Mouse (Mus musculus) ovary, postnatal 14 days (tissue): Measurements from ENCODE around the gene Cntn2.
A peak's percentile ranks its signal among the peaks of the same experiment; 100 is the strongest.
"Not testable (repeated sequence)": the region's sequence is repeated elsewhere in the genome, so short reads cannot be mapped to it uniquely, and the experiment has no call there.

Experiments used
- DNase-seq: peaks from one replicate; pipeline ENCODE4 v3.0.0; 2022; ENCODE audit warnings: low spot score

Cntn2 gene

DNA sequence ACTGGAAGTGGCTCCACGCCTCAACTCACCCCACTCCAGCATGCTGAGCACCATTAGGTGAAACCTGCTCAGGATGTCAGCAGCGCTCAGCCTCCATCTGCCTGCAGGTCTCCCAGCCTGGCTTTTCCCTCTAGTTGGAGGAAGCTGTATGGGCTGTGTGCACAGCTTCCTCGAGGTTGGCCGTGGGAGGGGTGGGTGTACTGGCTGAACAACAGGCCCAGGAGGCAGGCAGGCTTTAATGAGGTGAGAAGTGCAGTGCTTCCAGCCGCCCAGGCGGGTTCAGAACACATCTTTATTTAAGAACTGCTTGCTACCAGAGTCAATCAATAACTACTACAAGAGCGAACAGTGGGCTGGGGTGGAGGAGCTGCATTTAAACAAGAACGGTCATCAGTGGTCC lies 31.5 kb downstream of the Cntn2 start:
- no peak for DNase-seq

- no peak for DNase-seq
Observed at GRCm38 (mm10) chr1:132509771-132510170, 33.3 kb downstream of the Cntn2 start.

GRCm38 (mm10) chr1:132506656-132507055 lies 36.4 kb downstream of the Cntn2 start:
- no peak for DNase-seq

- DNase-seq: no peak
Observed at GRCm38 (mm10) chr1:132506058-132506457, 37.0 kb downstream of the Cntn2 start, which contains the start of gene Tmem81. Gene Tmem81, plus strand, starts transcription at chr1:132506230.

GRCm38 (mm10) chr1:132505155-132505554 lies 37.9 kb downstream of the Cntn2 start:
- no peak for DNase-seq

- no peak for DNase-seq
Observed at GRCm38 (mm10) chr1:132500535-132500934, 42.5 kb downstream of the Cntn2 start.

- no peak for DNase-seq
Observed at GRCm38 (mm10) chr1:132483759-132484158, 59.3 kb downstream of the Cntn2 start.

DNA sequence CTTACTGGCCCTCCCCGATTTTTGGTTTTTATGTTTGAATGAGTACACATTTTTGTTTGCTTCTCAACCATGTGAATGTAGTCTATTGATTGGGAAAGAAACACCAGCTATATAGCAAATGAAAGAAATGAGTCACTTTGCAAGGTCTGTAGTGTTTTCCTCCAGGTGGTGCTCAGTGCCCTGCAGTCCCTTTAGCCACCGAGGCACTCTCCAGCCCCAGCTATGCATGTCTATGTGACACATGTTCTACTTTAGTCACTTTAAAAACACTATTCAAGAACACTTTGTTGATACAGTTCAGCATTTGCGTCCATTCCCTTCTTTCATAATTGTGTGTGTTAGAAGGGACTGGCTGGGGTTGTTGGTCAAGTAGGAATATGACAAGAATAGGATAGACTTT lies 59.8 kb downstream of the Cntn2 start:
- DNase-seq: no peak

GRCm38 (mm10) chr1:132481619-132482018 lies 61.4 kb downstream of the Cntn2 start:
- DNase-seq: no peak

GRCm38 (mm10) chr1:132479438-132479837 lies 63.6 kb downstream of the Cntn2 start:
- no peak for DNase-seq

DNA sequence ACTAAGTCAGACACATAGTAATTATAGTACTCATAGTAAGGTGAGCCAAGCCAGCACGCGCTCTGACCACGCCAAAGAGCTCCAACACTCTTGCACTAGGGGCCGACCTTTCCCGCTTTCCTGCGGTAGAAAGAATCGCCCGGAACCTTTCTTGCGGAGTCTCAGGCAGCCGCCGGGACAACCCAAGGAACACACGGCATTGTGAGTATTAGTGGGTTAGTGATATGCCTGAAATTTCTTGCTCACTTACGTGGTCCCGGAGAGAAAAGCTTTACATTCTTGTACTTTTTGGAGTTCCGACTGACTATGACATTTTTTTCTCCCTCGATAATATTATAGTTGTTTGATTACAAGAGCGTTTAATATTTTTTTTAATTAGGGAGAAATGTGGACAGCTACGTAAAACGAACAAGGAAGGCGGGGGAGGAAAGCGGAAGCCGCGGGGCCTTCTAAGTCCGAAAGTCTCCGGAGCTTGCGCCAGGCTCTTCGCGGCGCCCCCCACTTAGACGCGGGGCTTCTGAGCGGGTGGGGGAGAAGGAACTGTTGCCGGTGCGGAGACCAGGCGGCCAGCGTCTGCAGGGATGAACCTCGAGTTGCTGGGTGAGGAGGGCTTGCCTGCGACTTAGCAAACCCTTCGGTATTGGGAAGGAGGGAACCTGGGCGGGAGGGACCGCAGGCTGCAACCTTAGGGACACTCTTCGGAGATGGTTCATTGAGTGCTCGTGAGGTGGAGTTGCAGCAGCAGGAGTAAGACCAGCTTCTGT lies 65.9 kb downstream of the Cntn2 start, which contains the start of gene Rbbp5:
Rbbp5 (plus strand) TSS at position 438 of the 764 bp plus-strand sequence.
- peak; percentile 87 for DNase-seq

- DNase-seq: no peak
Observed at GRCm38 (mm10) chr1:132476575-132476927, 66.5 kb downstream of the Cntn2 start.

DNA sequence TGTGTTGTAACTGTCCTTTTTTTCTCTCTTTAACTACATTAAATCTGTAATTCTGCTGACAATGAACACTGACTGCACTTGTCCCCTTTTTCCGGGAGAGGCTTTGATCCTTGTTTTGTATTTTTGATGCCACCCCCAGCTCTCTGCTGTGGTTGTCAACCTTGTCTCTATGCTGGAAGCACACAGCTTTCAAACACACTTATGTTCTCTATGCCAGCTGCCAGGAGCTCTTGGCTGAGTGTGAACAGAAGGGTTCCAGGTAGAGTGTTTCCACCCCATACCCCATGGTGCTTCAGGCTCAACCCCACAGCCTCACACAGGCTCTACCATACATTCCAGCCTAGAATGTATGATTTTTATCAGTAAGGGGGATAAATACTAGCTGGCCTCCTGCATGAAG lies 68.6 kb downstream of the Cntn2 start:
- no peak for DNase-seq

- no peak for DNase-seq
Observed at GRCm38 (mm10) chr1:132472537-132472936, 70.5 kb downstream of the Cntn2 start.

DNA sequence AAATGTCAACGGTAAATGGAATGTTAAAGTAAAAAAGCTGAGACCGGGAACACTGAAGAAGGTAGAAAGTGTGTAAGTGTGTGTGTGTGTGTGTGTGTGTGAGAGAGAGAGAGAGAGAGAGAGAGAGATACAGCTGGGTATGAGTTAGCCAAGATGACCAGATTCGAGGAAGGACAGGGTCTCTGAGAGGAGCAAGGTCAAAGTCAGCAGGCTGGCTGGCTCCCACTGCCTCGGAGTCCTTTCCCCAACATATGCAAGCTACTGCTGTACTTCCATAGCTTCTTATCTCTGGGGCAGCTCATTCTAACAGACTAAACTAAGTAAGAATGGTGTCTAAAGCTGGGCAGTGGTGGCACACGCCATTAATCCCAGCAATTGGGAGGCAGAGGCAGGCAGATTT lies 71.6 kb downstream of the Cntn2 start:
- no peak for DNase-seq

DNA sequence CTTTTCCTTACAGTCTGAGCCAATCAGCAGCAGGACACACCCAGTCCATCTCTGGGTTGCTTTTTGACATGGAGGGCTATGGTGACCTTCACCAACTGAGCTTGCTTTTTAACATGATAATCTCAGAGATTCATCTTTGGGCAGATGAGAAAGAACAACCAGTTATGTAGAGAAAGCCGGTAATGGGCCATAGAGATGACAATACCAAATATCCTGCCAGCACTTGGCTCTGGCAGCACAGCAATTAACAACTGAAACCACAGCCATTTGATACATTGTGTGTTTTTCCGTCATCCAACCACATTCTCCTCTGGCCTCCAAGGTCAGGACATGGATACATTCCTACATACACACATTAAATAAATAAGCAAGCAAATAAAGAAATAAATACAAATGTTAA lies 72.0 kb downstream of the Cntn2 start:
- no peak for DNase-seq

- not testable (repeated sequence) for DNase-seq
Observed at GRCm38 (mm10) chr1:132470031-132470430, 73.0 kb downstream of the Cntn2 start.

DNA sequence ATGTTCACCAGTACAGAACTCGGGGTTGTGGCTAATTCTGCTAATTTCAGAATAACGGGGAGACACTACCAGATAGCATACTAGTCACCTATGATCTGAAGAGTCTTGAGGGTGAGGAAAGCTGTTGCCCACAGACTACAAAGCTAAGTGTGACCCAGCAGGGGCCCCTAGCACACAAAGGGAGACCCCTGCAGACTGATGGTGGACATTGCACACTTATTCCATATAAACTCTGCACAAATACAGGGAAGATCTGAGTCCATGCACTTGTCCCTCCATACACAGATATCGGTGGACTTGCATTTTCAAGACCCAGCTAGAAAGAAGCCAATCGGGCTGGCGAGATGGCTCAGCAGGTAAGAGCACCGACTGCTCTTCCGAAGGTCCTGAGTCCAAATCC lies 73.5 kb downstream of the Cntn2 start:
- DNase-seq: no peak

DNA sequence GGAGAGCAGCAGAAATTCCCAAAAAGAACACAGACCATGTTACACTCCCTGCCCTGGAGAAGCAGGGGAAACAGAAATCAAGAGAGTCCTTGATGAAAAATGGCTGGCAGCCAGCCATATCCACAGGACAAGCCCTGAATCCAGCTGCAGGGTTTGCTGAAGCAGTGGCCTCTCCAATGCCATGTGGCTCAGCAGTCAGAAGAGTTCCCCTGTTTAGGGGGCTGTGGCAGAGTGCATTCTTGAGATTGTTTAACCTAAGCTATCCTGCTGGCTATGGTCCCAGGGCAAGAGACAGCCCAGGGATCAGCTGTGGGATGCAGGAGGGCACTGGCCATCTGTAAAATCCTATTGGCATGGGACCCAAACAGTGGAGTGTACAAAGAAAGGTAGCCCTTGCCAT lies 74.1 kb downstream of the Cntn2 start:
- no peak for DNase-seq

DNA sequence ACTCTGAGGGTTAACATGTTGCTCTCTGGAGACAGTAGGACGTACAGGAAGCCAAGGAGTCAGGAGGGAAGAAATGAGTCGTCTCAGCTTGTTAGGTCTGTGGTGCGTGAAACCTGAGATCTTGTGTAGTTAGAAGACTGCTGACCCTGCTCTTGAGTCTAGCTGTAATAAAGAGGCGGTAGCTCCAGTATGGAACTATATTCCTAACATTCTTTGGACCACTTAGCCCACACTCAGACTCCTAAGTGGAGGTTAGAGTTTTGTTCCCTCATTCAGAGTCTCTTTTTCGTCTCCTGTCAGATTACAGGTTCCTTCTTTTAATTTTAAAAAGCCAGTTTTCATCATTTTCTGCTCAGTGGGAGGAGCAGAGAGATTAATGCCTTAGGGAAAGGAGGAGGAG lies 78.4 kb downstream of the Cntn2 start:
- DNase-seq: no peak
